Mouse (Mus musculus) frontal cortex, postnatal 36 days (tissue): Measurements from ENCODE around the gene Olfr1307.

Source experiments
- DNase-seq, 2 experiments: peaks; one replicate each; pipeline ENCODE4 v3.0.0; 2022; ENCODE audit warnings: low spot score in 2 of 2

Gene Olfr1307

GRCm38 (mm10) chr2:111949340-111949739 is at the start of gene Olfr1307:
TSS of gene Olfr1307 (minus strand) at chr2:111949440.
- DNase-seq, result no peak

- DNase-seq, result no peak
Measured at GRCm38 (mm10) chr2:111990181-111990580, 40.9 kb upstream of the Olfr1307 start, which contains the start of gene Olfr1309. TSS of gene Olfr1309 (minus strand) at chr2:111990281.

GRCm38 (mm10) chr2:111964844-111965243 is 15.6 kb upstream of the Olfr1307 start, which contains the start of gene Olfr1308:
TSS of gene Olfr1308 (minus strand) at chr2:111964944.
- DNase-seq, result no peak

GRCm38 (mm10) chr2:111916171-111916570 is 33.1 kb downstream of the Olfr1307 start, which contains the start of gene Olfr1306:
TSS of gene Olfr1306 (minus strand) at chr2:111916271.
- no peak for DNase-seq
